Mouse (Mus musculus) embryonic fibroblast, embryonic 13.5 days (primary cell): ENCODE measurements around the gene Pcdh7. TPM values are rescaled to one million over a fixed set of nuclear protein-coding genes. Genes with fewer than 3 reads are reported as not detected.

Source experiments
- H3K27ac ChIP-seq: 2 replicates; pipeline ENCODE4 v1.5.1; 2012; ENCODE audit warnings: low read length, control low read depth, inconsistent platforms; ENCODE audit not compliant: insufficient read depth
- H3K4me1 ChIP-seq: 2 replicates; pipeline ENCODE4 v1.6.1; 2011; ENCODE audit warnings: low read length; ENCODE audit not compliant: control insufficient read depth, insufficient read depth
- H3K4me3 ChIP-seq: 2 replicates; pipeline ENCODE4 v1.5.1; 2011; ENCODE audit warnings: mild to moderate bottlenecking, control low read depth, low read length; ENCODE audit not compliant: insufficient read depth
- CTCF ChIP-seq: IDR thresholded peaks from 2 replicates; pipeline ENCODE4 v1.5.1; 2011; ENCODE audit warnings: mild to moderate bottlenecking, control low read depth, low read length, moderate library complexity, borderline replicate concordance; ENCODE audit not compliant: insufficient read depth
- POLR2A ChIP-seq: IDR thresholded peaks from 2 replicates; pipeline ENCODE4 v1.6.1; 2011; ENCODE audit warnings: low read depth, mild to moderate bottlenecking, control low read depth, low read length, moderate library complexity
- polyA plus RNA-seq: library from polyadenylated mRNA; stranded (reverse); fragments of >200 nt; gene quantifications from 2 replicates; pipeline ENCODE4 v1.2.4, GENCODE M21; 2011; ENCODE audit warnings: low read depth; ENCODE audit not compliant: missing spikeins, insufficient read length

The Pcdh7 gene
- polyA plus RNA-seq, 1 experiment = 63.8 TPM

GRCm38 (mm10) chr5:57769644-57770043 is 51.9 kb downstream of the Pcdh7 start:
- Histone ChIP-seq H3K4me3 (no peak overlapping the region), H3K4me1 (peaks cover 2% of the 10 kb centered on the region; the same call in 1 of the 2 replicates), H3K27ac (no peak overlapping the region; the same call in 1 of the 2 replicates)
- TF ChIP-seq POLR2A (no peak), CTCF (no peak)

DNA sequence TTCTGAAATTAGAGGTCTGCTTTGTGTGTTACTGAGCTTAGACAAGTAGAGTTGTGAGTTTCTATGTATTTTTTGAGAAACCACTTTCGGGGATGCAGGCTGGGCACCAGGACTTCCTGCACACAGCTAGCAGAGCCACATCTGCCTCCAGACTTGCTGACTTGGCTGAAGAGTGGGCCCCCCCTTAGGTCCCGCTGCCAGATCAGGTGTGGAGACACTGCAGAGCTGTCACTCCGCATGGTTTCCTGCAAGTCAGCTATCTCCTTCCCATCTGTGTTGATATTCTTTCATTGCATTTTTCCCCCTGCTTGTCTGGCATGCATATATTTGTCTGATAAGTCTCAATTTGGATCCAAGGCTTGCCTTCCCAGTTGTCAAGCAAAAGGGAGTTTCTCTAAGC is 52.6 kb downstream of the Pcdh7 start:
- Histone ChIP-seq H3K4me1 (peaks cover under 1% of the 10 kb centered on the region; the same call in 1 of the 2 replicates), H3K4me3 (no peak overlapping the region), H3K27ac (no peak overlapping the region)
- TF ChIP-seq POLR2A = no peak
- no peak for TF ChIP-seq CTCF

DNA sequence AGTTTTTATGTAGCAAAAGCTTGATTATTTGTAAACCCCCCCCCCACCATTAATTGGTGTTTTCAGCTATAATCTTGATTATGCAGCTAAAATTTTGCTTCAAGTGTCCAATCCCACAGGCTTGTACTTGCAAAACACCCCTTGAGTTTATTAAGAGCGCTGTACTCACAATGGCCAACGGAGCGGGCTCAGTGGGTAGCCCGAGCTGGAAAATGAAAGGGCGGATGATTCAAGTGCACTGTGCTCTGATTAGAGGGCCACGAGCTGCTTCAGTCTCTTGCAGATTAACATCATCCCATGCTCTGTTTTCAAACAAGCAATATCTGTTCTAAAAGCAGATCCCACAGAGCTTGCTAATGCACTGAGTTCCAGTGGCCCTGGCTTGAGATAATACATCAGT is 53.4 kb downstream of the Pcdh7 start:
- Histone ChIP-seq H3K4me3 (no peak overlapping the region), H3K27ac (no peak overlapping the region), H3K4me1 (no peaks in the 10 kb centered on the region)
- no peak for TF ChIP-seq POLR2A

DNA sequence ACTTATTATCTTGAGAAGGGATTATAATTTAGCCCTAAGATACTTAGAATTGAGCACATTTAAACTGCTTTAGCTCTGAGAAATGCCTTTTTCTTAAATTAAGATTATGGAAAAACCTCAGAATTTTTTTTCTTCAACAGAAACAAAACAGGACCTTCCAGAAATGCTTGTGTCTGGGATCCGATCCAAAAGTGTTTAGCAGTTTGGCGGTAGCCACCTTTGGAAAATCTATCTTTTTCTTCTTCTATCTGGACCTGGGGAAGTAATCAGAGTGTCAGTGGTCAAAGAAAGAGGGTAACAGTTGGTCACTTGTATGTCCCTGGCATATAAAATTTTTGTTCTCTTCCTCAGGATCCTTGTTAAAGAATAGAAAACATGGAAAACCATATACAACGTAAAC is 54.9 kb downstream of the Pcdh7 start:
- H3K4me1 ChIP-seq = no peaks in the 10 kb centered on the region
- no peak overlapping the region for H3K4me3 ChIP-seq
- TF ChIP-seq CTCF (no peak), POLR2A (no peak)
- H3K27ac ChIP-seq = no peak overlapping the region

- Histone ChIP-seq H3K4me3 (no peak overlapping the region), H3K4me1 (no peaks in the 10 kb centered on the region), H3K27ac (no peak overlapping the region)
- TF ChIP-seq POLR2A = no peak
- no peak for TF ChIP-seq CTCF
These were observed 56.7 kb downstream of the Pcdh7 start for GRCm38 (mm10) chr5:57774496-57774895.

GRCm38 (mm10) chr5:57778093-57778492 is 60.3 kb downstream of the Pcdh7 start:
- TF ChIP-seq POLR2A (no peak), CTCF (no peak)
- Histone ChIP-seq H3K27ac (no peak overlapping the region), H3K4me3 (no peak overlapping the region), H3K4me1 (peaks cover 2% of the 10 kb centered on the region; the same call in 1 of the 2 replicates)

DNA sequence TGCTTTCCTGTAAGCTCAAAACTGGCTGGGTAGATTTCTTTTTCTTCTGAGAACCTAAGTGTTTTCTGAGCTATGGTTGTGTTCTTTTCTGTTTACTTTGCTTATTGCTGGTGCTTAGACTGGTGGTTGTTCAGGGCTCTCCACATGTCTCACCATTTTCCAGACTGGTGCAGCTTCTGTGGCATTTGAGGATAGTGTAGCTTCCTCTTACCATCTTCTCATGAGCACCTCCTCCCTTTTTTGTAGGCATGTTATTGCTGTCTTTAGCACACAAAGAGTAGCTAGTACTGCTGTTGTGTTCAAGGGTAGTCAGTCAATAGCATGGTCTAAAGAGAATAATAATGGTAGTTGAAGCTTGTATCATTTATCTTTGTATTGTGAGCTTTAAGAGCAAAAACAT is 62.2 kb downstream of the Pcdh7 start:
- no peak overlapping the region for H3K4me3 ChIP-seq
- TF ChIP-seq POLR2A = no peak
- peaks cover 2% of the 10 kb centered on the region; the same call in 1 of the 2 replicates for H3K4me1 ChIP-seq
- no peak overlapping the region for H3K27ac ChIP-seq

GRCm38 (mm10) chr5:57780574-57780973 is 62.8 kb downstream of the Pcdh7 start:
- no peak overlapping the region for H3K4me3 ChIP-seq
- H3K27ac ChIP-seq = no peak overlapping the region
- TF ChIP-seq POLR2A = no peak
- TF ChIP-seq CTCF = no peak
- peaks cover 2% of the 10 kb centered on the region; the same call in 1 of the 2 replicates for H3K4me1 ChIP-seq

DNA sequence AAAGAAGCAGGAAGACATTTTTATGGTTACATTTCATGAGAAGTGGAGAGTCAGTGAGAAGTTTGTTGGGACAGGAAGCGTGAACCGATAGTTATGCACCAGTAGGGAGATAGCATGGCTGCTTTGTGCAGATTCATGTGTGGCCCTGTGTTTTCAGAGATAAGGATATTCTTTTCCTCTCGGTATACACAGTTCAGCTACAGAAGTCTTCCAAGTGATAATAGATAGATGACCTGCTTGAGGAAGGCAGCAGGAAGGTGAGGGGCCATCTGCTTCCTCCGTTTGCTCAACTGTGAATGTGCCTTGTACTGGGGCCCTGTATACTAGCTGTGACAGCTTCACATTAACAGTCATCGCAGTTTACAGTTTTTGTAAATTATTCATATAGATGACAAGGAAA is 64.2 kb downstream of the Pcdh7 start:
- Histone ChIP-seq H3K4me3 (no peak overlapping the region), H3K4me1 (peaks cover 2% of the 10 kb centered on the region; the same call in 1 of the 2 replicates), H3K27ac (no peak overlapping the region)
- TF ChIP-seq POLR2A (no peak), CTCF (no peak)

GRCm38 (mm10) chr5:57782546-57782945 is 64.8 kb downstream of the Pcdh7 start:
- Histone ChIP-seq H3K4me3 (no peak overlapping the region), H3K4me1 (peaks cover 2% of the 10 kb centered on the region; the same call in 1 of the 2 replicates), H3K27ac (no peak overlapping the region)
- TF ChIP-seq POLR2A (no peak), CTCF (no peak)

DNA sequence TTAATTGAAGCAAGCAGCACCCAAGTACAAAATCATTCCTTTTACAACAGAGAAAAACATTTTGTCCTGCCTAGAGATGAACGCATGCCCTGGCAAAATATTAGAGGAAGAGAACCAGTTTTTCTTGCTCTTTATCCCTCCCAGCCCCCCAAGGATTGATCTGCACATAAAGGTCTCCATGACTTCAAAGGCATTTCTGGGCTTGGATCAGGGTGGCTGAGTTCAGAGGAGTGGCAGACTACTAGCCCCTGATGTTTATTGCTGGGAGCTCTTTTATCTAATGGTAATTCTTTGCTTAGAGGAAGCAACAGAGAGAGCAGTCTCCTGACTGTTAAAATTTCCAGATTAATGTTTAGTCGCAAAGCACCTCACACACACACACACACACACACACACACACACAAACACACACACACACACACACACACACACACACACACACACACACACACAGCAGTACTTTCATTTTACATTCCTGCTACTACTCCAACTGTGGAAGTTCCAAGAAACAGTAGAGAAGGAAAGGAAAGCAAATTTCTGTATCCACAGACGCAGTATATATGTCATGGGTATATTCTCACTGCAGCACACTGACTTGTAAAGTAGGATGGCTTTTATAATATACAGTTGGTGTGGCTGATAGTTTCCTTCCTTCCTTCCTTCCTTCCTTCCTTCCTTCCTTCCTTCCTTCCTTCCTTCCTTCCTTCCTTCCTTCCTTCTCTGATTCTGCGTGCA is 71.2 kb downstream of the Pcdh7 start:
- Histone ChIP-seq H3K4me3 (no peak overlapping the region), H3K27ac (no peak overlapping the region), H3K4me1 (no peaks in the 10 kb centered on the region)
- TF ChIP-seq CTCF (no peak), POLR2A (no peak)
